Mouse (Mus musculus): ENCODE measurements around the gene Arnt. TPM values are rescaled to one million over a fixed set of nuclear protein-coding genes. Genes with fewer than 3 reads are reported as not detected.
"Not testable (repeated sequence)": the region's sequence is repeated elsewhere in the genome, so short reads cannot be mapped to it uniquely, and the experiment has no call there.

The Arnt gene
- polyA plus RNA-seq, 1 experiment, result 27.0 TPM

GRCm38 (mm10) chr3:95526622-95527211 lies 92.5 kb downstream of the Arnt start, which contains the start of gene Ctss:
TSS of gene Ctss (plus strand) at chr3:95526786.
- DNase-seq (ENCODE audit: low read depth), result no peak

DNA sequence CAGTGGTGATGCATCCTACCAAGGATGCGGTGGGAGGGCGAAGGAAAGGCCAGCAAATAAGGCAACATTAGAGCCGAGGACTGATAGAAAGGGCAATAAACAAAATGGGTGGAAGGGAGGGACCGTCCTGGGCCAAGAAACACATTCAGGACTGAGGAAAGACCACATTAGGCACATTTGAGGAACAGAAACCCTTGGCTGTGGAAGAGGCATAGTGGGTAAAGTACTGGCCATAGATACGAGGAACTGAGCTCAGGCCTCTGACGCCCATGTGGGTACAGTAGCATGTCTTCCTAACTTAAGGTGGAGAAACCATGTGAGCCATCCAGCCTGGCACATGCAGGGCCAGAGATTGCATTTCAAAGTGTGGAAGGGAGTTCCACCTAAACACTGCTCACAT lies 95.6 kb downstream of the Arnt start:
- no peak for DNase-seq (ENCODE audit: low read depth)

- DNase-seq (ENCODE audit: low read depth), result no peak
These were observed 96.8 kb downstream of the Arnt start for GRCm38 (mm10) chr3:95531025-95531424.

DNA sequence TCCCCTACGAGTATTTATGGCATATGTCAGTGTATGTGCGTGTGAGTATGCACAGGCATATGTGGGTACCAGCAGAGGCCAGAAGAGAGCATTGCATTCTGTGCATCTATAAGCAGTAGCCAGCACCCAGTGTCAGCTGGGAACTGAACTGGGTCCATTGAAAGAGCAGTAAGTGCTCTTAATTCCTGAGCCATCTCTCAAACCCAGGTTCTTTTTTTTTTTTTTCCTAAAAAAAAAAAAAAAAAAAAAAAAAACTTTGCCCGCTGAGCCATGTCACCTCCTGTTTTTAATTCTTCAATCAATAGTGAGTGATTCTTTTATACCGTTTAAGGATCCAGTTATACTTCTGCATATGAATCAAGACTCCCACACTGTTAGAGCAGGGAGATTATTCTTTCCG lies 99.2 kb downstream of the Arnt start:
- DNase-seq (ENCODE audit: low read depth), result no peak

DNA sequence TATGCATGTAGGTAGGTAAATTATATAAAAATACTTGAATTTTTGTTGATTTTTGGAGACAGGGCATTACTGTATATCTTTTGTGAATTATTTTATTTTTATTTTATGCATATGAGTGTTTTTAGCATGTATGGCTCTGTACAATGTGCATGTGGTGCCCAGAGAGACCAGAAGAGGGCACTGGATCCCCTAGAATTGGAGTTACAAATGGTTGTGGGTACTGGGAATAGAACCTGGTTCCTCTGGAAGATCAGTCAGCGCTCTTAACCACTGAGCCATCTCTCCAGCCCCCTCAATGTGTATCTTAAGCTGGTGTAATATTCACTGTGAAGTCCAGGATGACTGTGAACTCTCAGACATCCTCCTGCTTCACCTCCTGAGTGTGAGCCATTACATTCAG lies 100.7 kb downstream of the Arnt start:
- DNase-seq (ENCODE audit: low read depth), result no peak

DNA sequence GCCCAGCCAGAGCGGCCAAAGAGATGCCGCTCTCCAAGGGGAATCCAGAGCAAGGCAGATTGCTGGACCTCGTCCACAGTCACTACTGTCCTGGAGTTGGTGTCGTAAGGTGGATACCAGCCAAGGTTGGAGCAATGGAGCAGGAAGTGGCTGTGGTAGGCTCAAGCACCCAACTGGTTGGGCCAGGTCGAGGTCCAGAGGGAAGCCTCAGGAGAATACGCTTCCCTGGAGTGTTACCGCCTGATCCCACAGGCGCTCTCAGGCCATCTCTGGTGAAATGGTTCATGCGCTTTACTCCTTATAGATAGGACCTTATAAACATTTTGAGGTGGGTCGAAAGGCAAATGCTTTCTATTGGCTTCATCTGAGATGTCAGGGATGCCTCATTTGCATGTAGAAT lies 104.7 kb downstream of the Arnt start:
- peak; percentile 23 for DNase-seq (ENCODE audit: low read depth)

DNA sequence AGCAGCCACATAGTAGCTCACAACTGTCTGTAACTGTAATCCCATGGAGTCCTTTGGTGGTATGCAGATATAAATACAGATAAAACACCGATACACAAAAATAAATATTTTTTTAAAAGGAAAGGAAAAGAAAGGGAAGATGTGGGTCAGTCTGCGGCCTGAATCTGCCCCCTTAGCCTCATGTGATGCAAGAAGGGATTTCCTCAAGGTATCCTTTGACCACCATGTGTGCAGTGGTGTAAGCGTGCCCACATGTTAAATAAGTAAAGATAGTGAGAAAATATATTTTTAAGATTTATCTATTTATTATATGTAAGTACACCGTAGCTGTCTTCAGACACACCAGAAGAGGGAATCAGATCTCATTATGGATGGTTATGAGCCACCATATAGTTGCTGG lies 105.6 kb downstream of the Arnt start:
- no peak for DNase-seq (ENCODE audit: low read depth)

- not testable (repeated sequence) for DNase-seq (ENCODE audit: low read depth)
These were observed 107.0 kb downstream of the Arnt start for GRCm38 (mm10) chr3:95541186-95541585.

DNA sequence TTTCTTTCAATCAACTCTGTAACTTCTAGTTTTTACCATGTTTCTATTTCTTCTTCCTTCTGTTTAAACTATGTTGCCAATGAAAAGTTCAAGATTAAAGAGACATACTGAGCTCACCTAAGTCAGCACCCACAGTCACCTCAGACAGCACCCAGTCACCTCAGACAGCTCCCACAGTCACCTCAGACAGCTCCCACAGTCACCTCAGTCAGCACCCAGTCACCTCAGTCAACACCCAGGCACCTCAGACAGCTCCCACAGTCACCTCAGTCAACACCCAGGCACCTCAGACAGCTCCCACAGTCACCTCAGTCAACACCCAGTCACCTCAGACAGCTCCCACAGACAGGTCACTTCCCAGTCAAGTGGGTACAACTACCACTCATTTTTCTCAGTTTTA lies 108.0 kb downstream of the Arnt start:
- DNase-seq (ENCODE audit: low read depth), result no peak

DNA sequence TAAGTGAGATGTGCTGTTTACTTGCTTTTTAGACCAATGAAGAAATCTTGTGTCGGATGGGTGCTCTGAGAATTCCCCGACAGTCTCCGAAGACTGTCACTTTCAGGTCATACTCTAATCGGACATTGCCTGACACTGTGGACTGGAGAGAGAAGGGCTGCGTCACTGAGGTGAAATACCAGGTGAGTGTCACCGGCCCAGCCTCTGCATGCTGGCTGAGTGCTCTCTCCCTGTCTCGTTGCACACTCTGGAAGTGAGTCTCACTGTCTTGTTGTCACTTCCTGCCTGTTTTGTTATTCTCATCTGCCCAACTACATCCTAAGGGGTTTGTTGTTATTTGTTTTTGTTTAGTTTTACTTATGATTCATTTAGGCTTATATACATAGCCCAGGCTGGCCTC lies 108.8 kb downstream of the Arnt start:
- DNase-seq (ENCODE audit: low read depth), result no peak

Other genes with a start within 250 kb of the Arnt start
- gene Gabpb2, start 216.5 kb upstream of the Arnt start, polyA plus RNA-seq (2012; rRNA removed), result 13.2 and 14.2 TPM in 2 replicates
- 59.7 and 60.1 TPM in 2 replicates for gene Cdc42se1, start 205.7 kb upstream of the Arnt start, polyA plus RNA-seq (2012; rRNA removed)
- 22.5 and 24.7 TPM in 2 replicates for gene Mllt11, start 202.2 kb upstream of the Arnt start, polyA plus RNA-seq (2012; rRNA removed)
- gene Gm128, start 192.8 kb upstream of the Arnt start, polyA plus RNA-seq (2012; rRNA removed), result 0.86 and 2.1 TPM in 2 replicates
- 2.1 and 2.6 TPM in 2 replicates for gene Bnipl, start 183.2 kb upstream of the Arnt start, polyA plus RNA-seq (2012; rRNA removed)
- 90.3 and 111 TPM in 2 replicates for gene Mindy1, start 153.0 kb upstream of the Arnt start, polyA plus RNA-seq (2012; rRNA removed)
- gene Prune1, start 152.3 kb upstream of the Arnt start, polyA plus RNA-seq (2012; rRNA removed), result 23.6 and 28.2 TPM in 2 replicates
- 18.1 and 26.0 TPM in 2 replicates for gene Anxa9, start 127.2 kb upstream of the Arnt start, polyA plus RNA-seq (2012; rRNA removed)
- gene Cers2, start 119.6 kb upstream of the Arnt start, polyA plus RNA-seq (2012; rRNA removed), result 92.9 and 123 TPM in 2 replicates
- 16.1 and 17.1 TPM in 2 replicates for gene Setdb1, start 77.2 kb upstream of the Arnt start, polyA plus RNA-seq (2012; rRNA removed)
- gene 4930558C23Rik, start 31.5 kb upstream of the Arnt start, polyA plus RNA-seq (2012; rRNA removed), result not detected in 2 replicates
- 14.6 and 14.8 TPM in 2 replicates for gene Ctsk, start 64.9 kb downstream of the Arnt start, polyA plus RNA-seq (2012; rRNA removed)
- gene Ctss, start 92.4 kb downstream of the Arnt start, polyA plus RNA-seq (2012; rRNA removed), result 26.2 and 27.6 TPM in 2 replicates
- gene Hormad1, start 125.3 kb downstream of the Arnt start, polyA plus RNA-seq (2012; rRNA removed), result not detected in 2 replicates
- gene Golph3l, start 154.5 kb downstream of the Arnt start, polyA plus RNA-seq (2012; rRNA removed), result 11.1 and 12.8 TPM in 2 replicates
- 14.6 and 19.8 TPM in 2 replicates for gene Ensa, start 190.6 kb downstream of the Arnt start, polyA plus RNA-seq (2012; rRNA removed)
- gene Mcl1, start 224.4 kb downstream of the Arnt start, polyA plus RNA-seq (2012; rRNA removed), result 27.3 and 42.5 TPM in 2 replicates